Mouse (Mus musculus): Measurements from ENCODE around the gene Rad51b. TPM values are rescaled to one million over a fixed set of nuclear protein-coding genes. Genes with fewer than 3 reads are reported as not detected.

Gene Rad51b
- total RNA-seq, 1 experiment from 2014 or later = 0.70 TPM

Other genes starting within 250 kb of the Rad51b start
- gene Pigh, start 207.6 kb upstream of the Rad51b start, total RNA-seq (2017) = 6.1 and 9.7 TPM in 2 replicates
- gene Arg2, start 166.5 kb upstream of the Rad51b start, total RNA-seq (2017) = 151 and 165 TPM in 2 replicates
- gene Vti1b, start 124.6 kb upstream of the Rad51b start, total RNA-seq (2017) = 162 and 189 TPM in 2 replicates
- gene Rdh11, start 105.0 kb upstream of the Rad51b start, total RNA-seq (2017) = 19.6 and 20.9 TPM in 2 replicates
- 73.3 and 81.9 TPM in 2 replicates for gene Rdh12, start 88.4 kb upstream of the Rad51b start, total RNA-seq (2017)
- 64.7 and 76.7 TPM in 2 replicates for gene Zfyve26, start 978 bp upstream of the Rad51b start, total RNA-seq (2017)